Mouse (Mus musculus) frontal cortex, adult 2 months (tissue): ENCODE measurements around the gene Mrps10. TPM values are rescaled to one million over a fixed set of nuclear protein-coding genes. Genes with fewer than 3 reads are reported as not detected.
"Not testable (repeated sequence)": the region's sequence is repeated elsewhere in the genome, so short reads cannot be mapped to it uniquely, and the experiment has no call there.

Source experiments
- DNase-seq, 2 experiments: peaks; one replicate each; pipeline ENCODE4 v3.0.0; 2022; ENCODE audit warnings: low spot score in 1 of 2; ENCODE audit errors: extremely low spot score in 1 of 2
- polyA plus RNA-seq: library from polyadenylated mRNA; depleted of rRNA; stranded (reverse); fragments of >200 nt; gene quantifications from 2 replicates; pipeline ENCODE4 v1.2.3, GENCODE M21; 2012

The Mrps10 gene
- polyA plus RNA-seq, 1 experiment, result 48.9 TPM

- DNase-seq, result no peak
Observed at GRCm38 (mm10) chr17:47376779-47377280, 8.1 kb downstream of the Mrps10 start.

DNA sequence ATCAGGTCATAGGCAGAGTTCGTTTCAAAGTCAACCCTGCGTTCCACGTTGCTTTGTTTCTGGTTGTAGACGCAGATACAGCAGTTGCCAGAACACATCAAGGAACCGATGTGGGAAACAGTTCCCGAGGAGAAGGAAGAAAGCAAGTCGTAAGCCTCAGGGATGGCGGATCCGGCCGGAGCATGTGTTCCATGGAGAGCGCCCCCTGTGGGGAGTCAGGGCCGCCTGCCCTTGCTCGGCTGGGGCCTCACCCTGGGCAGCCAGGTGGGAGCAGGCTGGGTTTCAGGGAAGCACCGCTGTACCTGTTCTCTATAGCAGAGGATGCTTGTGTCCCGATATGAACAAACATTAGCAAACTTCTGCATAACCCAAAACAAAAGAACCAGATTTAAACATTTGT, 9.4 kb downstream of the Mrps10 start:
- no peak for DNase-seq

DNA sequence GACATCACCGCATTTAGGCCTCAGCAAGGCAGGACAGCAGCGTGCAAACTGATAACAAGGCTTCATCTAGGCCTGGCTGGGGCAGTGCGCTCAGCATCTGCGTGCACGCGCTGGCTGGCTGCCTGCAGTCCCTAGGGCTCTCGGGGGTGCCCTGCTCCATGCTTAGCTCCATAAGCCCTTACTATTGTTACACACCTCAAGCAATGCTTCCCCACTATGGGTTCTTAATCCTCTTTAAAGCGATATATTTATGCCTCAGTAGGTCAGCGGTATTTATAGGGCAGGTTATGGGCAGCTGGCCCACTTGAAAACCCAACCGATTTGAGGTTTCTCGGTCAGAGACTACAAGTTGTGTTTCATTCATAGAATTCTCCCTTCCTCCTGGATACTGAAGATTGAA, 13.2 kb downstream of the Mrps10 start:
- no peak for DNase-seq

DNA sequence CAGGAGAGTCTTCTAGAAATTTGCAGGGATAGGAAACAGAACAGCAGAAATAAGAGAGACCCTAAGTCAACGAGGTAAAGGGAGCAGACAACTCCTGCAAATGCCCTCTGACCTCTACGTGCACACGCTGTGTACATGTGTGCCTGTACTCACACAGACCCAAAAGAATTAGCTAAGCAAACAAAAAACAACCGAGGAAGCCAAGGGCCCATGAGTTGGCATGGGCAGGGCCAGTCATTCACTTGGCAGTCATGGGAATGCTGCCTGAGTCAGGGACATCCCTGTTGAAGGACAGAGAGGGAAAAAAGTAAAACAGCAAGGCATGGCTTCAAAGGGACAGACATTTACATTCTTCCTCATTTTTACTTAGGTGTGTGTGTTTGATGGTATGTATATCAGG, 14.6 kb downstream of the Mrps10 start:
- no peak for DNase-seq

GRCm38 (mm10) chr17:47384064-47384463, 15.4 kb downstream of the Mrps10 start:
- no peak for DNase-seq

GRCm38 (mm10) chr17:47385145-47385544, 16.5 kb downstream of the Mrps10 start, which contains the start of gene Guca1b:
TSS of gene Guca1b (plus strand) at chr17:47385393.
- no peak for DNase-seq

GRCm38 (mm10) chr17:47386649-47387048, 18.0 kb downstream of the Mrps10 start:
- peak in 1 of 2 experiments; percentile 50 for DNase-seq

DNA sequence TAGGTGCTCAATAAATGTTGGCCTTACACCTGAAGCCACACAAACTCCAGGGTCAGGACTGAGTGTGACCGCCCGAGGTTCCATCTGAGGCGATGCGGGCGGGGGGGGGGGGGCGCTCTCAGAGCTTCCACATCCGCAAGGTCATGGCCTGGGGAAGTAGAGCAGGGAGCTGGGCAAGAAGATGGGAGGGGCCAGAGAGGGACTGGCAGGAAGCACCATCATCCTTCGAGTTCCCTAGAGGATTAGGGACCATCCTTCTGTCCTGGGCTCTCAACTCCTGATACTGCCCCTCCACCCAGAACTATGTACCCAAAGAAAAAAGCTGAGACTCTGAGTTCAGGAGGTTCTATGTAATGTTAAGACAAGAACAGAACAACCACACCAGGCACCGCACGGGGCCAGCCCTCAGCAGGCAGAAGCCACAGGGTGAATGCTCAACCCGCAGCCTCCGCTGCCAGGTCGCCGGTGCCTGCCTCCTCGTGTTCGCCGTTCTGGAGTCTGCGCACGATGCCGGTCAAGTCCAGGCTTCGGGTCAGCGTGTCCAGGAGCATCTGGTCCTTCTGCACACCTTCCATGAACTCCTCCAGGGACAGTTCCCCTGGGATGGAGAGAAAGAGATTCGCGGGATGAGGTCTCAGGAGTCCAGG, 25.7 kb downstream of the Mrps10 start:
- no peak for DNase-seq

DNA sequence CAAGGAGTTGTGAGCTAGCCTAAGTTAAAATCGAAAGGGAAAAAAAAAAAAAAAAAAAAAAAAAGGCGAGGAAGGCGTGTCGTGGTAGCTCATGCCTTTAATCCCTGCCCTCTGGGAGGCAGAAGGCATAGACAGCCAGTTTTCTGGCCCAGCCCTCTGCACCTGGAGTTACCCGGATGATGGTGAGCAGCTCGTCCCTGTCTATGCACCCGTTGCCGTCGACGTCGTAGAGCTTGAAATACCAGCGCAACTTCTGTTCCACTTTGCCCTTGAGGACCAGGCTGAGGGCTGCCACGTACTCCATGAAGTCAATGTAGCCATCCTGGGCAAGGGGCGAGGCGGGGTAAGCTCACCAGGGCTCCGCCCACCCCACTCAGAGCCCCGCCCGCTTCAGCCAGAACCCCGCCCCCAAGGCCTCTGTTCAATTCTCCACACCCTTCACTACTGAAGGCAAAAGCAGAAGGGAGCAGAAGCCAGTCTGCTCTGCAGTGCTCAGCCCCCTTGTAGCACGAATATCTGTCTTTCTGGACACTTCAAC, 26.8 kb downstream of the Mrps10 start:
- DNase-seq, result no peak

- no peak for DNase-seq
Observed at GRCm38 (mm10) chr17:47399091-47399490, 30.4 kb downstream of the Mrps10 start.

DNA sequence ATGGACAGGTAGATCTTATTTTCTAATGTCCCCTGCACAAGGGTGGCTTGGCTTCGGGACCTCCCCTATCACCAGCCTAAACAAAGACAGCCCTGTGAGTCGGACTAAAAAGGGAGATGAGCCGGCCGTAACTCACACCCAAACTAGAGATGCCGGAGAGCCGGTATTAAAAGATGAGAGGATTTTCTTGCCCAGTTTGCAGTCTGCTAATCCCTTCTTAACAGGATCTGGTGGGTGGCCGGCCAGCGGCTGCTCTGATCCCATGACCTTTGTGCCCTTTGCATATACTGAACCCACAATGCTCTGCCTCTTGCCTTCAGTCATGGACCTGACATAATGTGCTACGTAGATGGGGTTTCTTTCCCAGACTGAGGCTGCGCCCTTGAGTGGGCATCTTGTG, 31.8 kb downstream of the Mrps10 start, which contains the start of gene Guca1a:
Gene Guca1a, minus strand, starts transcription at position 134 of the 400 bp plus-strand sequence.
- no peak for DNase-seq

- DNase-seq, result no peak
Observed at GRCm38 (mm10) chr17:47407717-47408557, 39.2 kb downstream of the Mrps10 start.

DNA sequence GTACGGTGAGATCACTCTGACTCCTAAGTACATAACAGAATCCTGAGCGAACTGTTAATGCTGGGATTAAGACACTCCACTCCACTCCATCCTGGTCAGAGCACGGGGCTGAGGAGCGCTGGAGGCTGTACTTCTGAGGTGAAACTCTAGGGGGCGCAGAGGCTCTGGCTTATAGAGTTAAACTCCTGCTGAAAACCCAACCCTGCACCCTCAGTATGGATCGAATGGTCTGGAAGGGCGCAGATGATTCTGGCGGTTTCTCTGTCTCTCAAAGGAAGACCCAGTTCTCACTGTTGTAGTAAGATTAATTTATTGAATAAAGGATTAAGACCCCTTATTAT, 39.8 kb downstream of the Mrps10 start:
- DNase-seq, result peak in 1 of 2 experiments; percentile 66

GRCm38 (mm10) chr17:47409897-47410861, 41.5 kb downstream of the Mrps10 start:
- DNase-seq, result not testable (repeated sequence)

- no peak for DNase-seq
Observed at GRCm38 (mm10) chr17:47420195-47420594, 51.5 kb downstream of the Mrps10 start.

DNA sequence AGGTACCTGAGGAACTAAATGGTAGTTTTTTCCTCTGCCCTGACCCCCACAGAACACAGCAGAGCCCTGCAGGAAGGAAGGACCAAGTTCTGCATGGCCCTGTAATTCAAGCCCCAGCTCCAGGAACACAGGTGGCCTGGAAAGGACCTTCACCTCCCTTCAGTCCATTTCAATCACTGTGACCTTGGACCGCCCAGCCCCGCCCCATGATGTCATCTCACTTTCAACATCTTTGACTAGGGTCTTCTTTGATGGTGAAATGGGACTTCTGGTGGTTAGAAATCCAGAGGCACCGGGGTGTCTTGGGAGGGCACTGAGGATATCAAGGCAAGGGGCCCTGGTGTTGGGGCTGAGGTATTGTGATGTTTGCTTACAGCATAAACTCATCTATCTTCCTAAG, 52.9 kb downstream of the Mrps10 start:
- DNase-seq, result no peak

- not testable (repeated sequence) for DNase-seq
Observed at GRCm38 (mm10) chr17:47422616-47423015, 53.9 kb downstream of the Mrps10 start.

GRCm38 (mm10) chr17:47424186-47424585, 55.5 kb downstream of the Mrps10 start:
- no peak for DNase-seq

GRCm38 (mm10) chr17:47427316-47427715, 58.6 kb downstream of the Mrps10 start:
- no peak for DNase-seq

DNA sequence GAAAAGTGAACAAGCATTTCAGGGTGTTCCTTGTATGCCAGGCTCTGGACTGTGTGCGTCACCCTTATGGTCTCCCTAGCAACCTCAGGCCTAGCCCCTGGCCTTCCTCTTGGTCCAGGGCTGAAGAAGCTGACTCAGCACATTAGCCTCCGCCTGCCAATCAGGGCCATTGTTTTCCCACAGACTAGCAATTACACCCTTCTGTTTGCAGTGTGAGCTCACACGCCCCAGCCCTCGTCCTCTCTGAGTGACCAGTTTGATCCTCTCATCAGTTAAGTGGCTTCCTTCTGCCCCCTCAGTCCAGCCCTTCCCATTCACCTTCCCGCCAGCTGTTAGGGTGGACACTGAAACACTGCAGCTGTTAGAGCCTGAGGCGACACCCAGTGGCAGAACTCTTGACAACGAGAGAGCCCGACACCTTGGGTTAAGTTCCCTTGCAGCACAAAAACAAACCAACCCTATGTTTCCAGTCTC, 60.2 kb downstream of the Mrps10 start:
- no peak for DNase-seq
